Mouse (Mus musculus) ovary, adult 18-20 months (tissue): ENCODE measurements at regions not wholly inside any gene's neighbourhood (a gene's known extent, or its start where the extent isn't known, plus 50 kb on each side); places are given as distances from the start of the nearest gene placed in this dataset.

ENCODE experiments used
- DNase-seq: peaks from one replicate; pipeline ENCODE4 v3.0.0; 2022; ENCODE audit warnings: low spot score, mixed read lengths

DNA sequence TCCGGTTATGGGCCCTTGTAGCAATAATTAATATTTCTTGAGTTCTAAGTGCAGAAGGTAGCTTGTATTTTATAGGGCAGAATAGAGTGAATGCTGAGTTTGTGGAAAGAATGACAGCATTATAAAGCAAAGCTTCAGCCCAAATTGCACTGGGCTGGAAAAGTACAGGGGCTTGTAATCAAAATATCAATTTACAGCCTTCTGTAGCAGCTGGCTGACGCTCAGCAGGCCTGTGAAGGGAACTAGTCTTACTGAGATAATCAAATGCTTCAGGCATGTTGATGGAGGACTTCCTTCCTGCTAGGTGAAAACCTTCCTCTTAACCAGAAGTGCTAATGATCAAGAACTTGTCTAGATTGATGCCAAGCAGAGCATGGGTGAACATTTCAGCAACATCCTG is 257.9 kb upstream of the Sdr16c6 start:
- DNase-seq, result no peak

GRCm38 (mm10) chr4:4333472-4334123 is 256.3 kb upstream of the Sdr16c6 start:
- DNase-seq, result no peak

- DNase-seq, result no peak
Measured at GRCm38 (mm10) chr4:4331105-4331504, 253.8 kb upstream of the Sdr16c6 start.

GRCm38 (mm10) chr4:4315651-4316411 is 238.5 kb upstream of the Sdr16c6 start:
- DNase-seq, result no peak

GRCm38 (mm10) chr4:4311496-4311895 is 234.2 kb upstream of the Sdr16c6 start:
- DNase-seq, result no peak

- DNase-seq, result no peak
Measured at GRCm38 (mm10) chr4:4306922-4307321, 229.6 kb upstream of the Sdr16c6 start.

GRCm38 (mm10) chr4:4305740-4306249 is 228.5 kb upstream of the Sdr16c6 start:
- no peak for DNase-seq

DNA sequence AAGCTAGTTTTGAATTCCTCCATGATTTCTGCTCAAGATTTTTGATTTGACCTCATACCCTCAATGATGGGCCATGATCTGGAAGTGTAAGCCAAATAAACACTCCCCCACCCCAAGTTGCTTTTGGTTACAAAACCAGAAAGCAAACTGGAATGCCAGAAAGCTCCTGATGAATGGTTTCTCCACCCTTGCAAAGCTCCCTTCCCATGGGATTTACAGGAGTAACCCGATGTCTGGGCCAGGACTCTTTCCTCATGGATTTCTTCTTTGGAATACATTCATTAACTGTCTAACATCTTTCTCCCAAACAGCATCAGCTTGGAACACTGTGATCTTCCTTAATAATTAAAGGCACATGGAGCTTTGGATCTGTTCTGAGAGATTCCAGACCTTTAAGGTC is 227.3 kb upstream of the Sdr16c6 start:
- DNase-seq, result no peak

GRCm38 (mm10) chr4:4300189-4300879 is 223.0 kb upstream of the Sdr16c6 start:
- no peak for DNase-seq

DNA sequence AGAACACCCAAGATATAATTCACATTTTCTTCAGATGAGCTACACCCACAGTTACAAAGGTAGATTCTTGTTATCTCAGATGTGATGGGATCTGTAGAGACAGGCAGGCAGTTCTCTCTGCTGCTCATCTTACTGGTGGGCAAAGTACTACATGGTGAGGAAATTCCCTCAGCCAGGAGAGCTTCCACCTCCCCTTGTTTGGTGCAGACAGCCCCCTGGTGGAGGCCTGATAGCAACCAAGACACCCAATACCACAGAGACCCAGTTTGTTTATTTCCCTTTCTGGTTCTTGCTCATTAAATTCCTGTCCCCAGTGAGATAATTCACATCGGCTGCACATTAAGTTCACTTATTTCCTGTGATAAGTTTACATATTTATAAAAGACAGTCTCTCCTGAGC is 222.3 kb upstream of the Sdr16c6 start:
- DNase-seq, result peak; percentile 1

GRCm38 (mm10) chr4:4249601-4250000 is 172.3 kb upstream of the Sdr16c6 start:
- no peak for DNase-seq

DNA sequence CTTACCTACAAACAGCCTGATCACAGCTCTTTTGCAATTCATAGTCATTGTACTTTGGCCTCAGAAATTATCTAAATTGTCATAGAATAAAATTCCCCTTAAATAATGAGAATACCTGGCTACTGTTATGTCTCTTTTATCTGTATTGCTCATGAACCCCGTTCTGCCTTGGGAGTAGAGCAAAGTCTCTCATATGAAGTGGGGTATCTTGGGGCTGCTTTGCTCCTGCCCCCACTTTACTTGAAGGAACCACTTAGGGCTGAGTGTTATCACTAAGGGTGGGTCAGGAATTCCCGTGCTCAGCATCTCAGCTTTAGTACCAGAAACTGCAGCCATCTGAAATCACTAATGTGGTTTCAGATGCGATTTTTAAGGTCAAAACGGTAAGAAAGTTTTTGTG is 170.3 kb upstream of the Sdr16c6 start:
- no peak for DNase-seq

DNA sequence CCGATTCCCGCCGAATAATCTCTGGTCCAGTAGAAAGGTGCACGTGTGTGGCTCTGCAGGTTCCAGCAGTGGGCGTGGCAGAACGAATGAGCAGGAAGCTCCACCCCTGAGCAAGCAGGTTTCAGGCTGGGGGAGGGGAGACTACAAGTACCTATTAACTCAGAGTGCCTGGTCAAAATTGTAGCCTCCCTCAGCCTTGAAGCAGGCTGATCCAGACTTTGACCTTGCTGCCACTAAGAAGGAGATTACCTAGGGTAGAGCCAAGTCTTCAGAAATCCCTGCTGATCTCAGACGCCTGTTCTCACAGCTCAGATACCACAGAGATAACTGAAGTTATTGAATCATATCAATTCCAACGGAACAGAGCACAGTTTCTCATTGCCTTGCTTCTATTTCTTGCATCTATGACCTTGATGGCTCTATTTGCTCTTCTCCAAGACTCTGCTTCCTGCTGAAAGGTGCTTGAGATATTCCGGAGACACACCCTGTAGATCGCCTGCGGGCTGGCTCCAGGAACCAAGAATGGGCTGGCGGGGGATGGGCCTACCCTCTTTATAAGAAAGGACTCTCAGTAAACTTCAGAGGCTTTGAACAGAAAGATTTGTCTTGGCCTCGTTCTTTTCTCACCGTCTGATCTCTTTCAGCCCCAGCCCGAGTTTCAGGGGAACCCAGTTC is 165.1 kb upstream of the Sdr16c6 start:
- DNase-seq, result peak; percentile 7

DNA sequence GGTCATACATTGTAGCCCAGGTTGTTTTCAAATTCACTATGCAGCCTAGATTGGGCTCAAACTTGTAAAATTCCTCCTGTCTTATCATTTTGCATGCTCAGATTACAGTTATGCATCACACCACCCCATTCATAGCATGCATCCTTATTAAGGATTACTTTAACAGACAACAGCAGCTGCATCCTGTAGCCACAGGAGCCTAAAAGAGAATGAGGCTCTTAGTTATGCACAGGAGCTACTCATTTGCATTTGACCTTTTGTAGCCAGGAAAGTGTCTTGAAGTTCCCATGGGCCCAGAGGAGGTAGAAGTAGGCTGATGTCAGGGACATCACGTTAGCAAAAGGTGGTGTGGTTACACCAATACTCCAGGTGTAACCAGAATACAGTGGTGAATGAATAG is 148.9 kb upstream of the Sdr16c6 start:
- no peak for DNase-seq

DNA sequence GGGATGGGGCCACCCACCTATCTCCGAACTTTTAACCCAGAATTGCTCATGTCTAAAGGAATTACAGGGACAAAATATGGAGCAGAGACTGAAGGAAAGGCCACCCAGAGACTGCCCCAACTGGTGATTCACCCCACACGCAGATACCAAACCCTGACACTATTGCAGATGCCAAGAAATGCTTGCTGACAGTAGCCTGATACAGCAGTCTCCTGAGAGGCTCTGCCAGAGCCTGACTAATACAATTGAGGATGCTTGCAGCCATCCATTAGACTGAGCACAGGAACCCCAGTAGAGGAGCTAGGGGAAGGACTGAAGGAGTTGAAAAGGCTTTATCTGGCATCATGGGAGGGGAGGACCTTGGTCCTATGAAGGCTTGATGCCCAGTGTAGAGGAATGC is 142.4 kb upstream of the Sdr16c6 start:
- DNase-seq, result no peak

DNA sequence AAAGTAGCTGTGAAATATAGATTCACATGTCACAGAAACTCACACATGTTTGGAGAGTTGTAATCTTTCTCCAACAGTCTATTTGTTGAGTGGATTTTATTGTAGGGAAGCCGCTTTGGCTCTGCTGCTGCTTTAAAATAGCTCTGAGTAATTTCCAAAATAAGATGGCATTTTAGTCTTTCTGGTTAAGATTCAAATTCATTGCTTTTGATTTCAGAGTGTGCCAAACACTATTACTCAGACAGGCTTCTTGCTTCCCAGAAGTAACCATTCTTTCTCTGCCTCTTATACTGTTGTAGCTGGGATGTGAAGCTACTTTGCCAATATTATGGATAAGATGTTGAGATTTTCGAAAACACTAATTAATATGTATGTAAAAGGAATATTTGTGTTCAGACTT is 134.6 kb upstream of the Sdr16c6 start:
- no peak for DNase-seq

DNA sequence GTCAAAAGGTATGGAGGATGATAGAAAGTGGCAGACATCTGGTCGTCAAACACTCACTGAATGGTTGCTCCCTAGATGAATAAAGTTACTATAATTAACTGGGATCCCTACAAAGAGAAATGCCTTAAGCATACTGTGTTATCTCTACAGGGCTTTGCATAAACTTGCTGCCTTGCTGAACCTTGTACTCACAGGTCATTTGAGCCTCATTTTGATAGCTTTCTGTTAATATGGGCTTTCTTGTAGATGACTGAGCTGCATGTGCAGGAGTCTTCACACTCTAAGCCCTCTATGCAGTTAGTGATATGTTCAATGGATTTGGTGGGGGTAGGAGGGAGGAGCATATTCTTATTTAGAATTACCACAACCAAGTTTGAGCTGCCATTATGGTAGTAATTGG is 127.8 kb upstream of the Sdr16c6 start:
- no peak for DNase-seq

- DNase-seq, result no peak
Measured at GRCm38 (mm10) chr4:4199309-4199708, 122.0 kb upstream of the Sdr16c6 start.

DNA sequence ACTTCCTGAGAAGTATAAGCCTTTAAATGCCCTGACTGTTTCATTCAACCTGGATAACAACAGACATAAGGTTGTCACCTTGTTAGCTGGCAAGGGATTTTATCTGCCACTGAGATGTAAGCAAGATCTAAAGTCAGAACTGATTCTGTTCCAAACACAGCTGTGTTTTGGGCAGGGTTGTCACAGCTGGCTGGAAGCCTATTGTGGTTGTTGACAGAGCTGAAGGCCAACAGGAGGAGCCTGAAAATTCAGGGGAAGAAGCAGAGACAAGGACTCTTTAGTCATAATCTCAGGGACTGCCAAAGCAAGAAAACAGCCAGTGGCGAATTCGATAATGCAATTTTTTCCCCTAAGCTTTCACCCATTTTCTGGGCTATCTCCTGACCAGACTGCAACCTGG is 118.5 kb upstream of the Sdr16c6 start:
- DNase-seq, result peak; percentile 79

DNA sequence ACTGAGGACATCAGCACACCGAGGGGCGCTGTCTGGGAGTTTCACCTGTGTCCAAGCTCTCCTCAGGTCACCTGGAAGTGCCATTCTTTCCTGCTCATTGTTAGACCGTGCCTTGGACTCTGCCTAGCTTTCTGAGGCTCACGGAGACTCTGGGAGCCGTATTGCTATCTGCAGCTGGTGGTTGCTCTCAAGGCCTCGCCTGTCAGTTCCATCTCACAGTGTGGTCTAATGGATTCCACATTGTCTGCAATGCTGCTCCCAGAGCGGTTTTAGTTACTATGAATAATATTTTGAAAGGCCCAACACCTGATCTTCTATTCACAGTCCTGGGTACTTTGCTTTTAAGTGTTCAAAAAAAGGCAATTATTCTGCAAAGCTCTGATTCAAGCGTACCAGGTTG is 117.9 kb upstream of the Sdr16c6 start:
- peak; percentile 43 for DNase-seq
